Mouse (Mus musculus) 416B (cell line): ENCODE results near the gene Aicda.
"Not testable (repeated sequence)": the region's sequence is repeated elsewhere in the genome, so short reads cannot be mapped to it uniquely, and the experiment has no call there.

Experiments
- DNase-seq: peaks from one replicate; pipeline ENCODE4 v3.0.0; 2011; ENCODE audit warnings: low read depth

The Aicda gene

DNA sequence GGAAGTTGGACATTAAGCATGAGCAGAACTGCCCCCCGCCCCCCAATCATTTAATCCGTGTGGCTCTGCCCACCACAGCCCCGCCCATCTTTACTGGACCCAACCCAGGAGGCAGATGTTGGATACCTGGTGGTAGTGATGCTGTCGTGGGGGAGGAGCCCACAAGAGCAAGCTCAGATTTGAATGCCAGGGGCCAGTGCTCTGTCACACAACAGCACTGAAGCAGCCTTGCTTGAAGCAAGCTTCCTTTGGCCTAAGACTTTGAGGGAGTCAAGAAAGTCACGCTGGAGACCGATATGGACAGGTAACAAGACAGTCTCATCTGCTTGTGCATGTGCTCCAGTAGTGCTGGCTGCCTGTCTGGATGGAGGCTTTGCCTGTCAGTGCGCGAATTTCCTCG, at the start of gene Aicda:
Gene Aicda, plus strand, starts transcription at position 196 of the 400 bp plus-strand sequence.
- no peak for DNase-seq

DNA sequence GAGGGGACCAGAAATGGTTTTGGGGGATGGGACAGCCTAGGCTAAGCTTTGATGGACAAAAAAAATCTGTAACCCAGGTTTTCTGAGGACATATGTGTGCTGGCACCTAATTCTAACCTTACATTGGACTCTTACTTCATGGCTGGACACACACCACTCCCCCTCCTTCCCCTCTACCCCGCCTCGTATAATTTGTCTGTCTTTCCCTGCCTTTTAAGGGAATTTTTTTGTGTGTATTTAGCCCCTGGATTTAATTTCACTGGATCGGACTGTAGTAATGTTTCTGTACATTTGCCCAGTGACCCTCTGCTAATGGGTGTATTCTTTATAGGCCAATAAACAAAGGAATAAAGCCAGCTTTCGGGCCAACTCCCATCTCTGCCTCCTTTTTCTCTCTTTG, 48.6 kb upstream of the Aicda start:
- DNase-seq = no peak

DNA sequence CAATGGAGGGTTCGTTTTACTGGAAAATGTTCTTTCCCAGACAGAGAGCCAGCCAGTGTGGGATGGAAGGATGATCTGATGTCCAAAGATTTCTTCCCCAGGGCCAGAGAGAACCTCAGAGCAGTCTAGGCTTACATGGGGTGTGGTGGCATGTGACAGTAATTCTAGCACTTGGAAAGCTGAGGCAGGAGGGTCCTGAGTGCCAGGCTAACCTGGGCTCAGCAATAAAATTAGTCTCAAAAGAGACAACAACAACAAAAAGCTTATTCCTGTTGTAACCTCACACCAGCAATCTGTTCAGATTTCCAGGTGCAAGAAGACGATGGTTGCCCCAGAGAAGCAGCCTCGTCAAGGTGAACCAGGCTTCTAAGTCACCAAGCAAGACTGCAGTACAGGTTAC, 48.1 kb upstream of the Aicda start, which contains the start of gene Mfap5:
Gene Mfap5, plus strand, starts transcription at position 301 of the 400 bp plus-strand sequence.
- DNase-seq = no peak

DNA sequence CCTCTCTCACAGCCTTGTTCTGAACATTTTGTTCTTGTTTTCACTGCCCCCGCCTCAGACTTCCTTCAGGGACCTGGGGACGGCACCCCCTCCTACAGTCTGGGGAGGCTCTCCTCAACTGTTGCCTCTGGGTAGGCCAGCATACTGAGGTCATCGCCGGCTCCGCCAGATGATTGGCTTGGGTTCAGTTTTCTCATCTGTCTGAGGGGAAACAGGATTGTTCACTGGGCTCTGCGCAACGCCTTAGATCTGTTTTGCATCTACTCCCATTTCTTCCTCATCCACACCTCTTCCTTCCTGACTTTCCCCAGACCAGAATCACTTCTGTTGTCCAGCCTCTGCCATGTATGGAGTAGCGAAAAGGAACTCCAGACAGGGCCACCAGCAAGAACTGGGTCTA, 45.1 kb upstream of the Aicda start:
- DNase-seq = no peak

DNA sequence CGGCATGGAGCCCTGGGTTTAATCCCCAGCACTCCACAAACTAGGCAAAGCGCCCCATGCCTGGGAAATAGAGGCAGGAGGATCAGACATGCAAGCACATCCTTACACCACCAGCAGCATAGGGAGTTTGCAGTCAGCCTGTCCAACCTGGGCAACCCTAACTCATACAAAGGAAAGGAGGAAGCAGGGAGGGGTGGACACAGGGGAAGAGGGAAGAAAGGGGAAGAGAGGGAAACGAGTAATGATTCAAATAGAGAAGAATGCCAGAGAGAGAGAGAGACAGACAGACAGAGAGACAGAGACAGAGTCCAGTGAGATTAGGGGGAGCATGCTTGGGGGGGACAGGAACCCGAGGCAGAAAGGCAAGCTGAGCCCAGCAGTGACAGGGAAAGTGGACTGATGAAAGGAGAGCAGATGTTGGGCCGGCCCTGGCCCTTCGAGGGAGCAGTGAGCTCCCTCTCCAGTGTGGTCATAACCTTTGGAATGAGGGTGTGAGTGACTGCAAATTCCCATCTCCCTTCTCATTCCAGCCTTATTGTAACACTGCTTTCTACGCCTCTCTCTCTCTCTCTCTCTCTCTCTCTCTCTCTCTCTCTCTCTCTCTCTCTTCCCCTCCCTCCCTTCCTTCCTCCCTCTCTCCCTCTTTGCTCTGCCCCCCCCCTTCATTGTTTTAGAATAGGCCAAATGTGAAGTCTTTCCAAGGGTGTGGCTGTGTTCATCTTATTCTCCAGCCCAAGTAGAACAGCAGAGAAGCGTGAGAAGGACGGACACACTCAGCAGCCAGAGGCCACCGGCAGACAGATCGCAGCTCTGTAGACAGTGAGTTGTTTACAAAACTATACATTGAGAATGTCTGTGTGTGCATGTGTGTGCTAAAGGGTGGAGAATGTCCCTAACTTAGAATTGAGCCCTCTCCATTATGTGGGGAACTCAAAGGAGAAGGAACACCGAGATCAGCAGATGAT, 40.4 kb upstream of the Aicda start:
- no peak for DNase-seq

DNA sequence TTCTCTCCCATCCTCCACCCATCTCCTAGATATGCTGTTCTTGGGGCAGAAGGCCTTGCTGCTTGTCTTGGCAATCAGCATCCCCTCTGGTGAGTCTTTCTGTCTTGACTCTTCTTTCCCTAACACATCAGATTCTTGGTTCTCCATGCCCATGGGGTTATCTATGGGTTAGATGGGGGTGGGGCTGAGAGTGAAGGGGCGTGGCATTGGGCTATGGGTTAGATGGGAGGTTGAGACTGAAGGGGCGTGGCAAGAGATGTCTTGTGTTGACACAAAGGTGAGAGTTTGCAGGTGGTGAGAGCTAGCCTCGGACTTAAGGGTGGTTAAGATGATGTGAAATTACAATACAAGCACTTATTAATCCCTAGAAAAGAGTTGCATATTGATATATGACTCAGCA, 39.3 kb upstream of the Aicda start:
- no peak for DNase-seq

DNA sequence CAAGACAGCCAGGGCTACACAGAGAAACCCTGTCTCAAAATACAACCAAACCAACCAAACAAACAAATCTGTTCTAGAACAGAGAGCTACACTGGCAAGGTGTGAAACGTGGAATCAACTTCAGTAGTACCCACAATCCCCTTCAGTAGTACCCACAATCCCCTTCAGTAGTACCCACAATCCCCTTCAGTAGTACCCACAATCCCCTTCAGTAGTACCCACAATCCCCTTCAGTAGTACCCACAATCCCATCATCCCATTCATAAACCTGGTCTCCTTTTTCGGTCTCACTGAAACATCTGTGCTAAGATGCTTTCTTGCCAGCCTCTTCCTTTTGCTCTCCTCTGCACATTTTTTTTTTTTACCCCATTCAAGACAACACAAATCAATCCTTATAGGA, 37.8 kb upstream of the Aicda start:
- DNase-seq = not testable (repeated sequence)

DNA sequence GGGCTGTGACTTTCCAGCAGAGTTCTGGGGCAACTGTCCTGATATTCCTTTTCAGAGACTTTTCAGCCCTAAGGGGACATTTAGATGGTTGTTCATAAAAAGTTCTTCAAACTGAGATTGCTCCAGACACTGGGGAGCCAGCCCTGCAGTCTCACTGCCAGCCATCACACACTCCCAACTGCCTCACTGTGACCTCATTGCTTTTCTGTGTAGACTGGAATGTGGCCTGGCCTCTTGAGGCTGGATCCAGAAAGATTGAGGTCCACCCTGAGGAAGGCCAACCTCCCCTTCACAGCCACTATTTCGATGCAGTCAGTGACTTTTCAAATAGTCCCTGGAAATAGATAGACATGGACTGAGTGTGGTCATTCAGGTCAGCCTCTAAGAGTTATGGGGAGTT, 35.9 kb upstream of the Aicda start:
- DNase-seq = no peak

DNA sequence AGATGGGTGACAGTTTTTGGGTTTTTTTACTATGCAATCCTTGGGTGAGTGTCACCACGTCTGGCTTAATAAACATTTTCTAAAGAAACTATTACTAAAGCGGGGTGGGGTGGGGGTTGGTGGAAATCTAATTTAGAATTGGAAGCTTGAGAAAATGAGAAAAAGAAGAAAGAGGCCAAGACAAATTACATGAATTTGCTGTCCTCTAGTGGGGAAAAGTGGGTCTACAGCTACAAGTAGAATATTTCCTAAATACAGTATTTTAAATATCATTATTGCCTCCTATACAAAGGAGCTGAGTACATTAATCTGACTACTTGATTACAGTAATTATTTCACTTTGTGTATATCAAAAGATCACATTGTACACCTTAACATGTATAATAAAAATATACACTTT, 34.2 kb upstream of the Aicda start:
- DNase-seq = peak; percentile 42

DNA sequence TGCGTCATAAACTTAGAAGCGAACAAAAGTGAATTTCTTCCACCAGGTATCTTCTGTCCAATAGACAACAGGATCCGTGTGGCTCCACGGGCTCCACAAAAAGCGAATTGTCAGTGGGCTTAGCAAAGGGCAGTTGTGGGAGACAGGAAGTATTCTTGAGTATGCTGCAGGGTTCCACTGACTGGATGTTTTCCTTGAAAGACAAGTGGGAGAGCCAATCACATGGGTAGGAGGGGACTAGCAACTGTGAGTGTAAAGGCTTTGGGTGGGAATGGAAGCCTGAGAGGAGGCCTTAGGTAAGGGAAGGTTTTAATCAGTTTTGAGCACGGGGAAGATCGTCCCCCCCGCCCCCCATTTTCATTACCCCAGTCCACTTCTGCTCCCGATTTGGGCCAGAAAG, 31.0 kb upstream of the Aicda start:
- DNase-seq = peak; percentile 33

DNA sequence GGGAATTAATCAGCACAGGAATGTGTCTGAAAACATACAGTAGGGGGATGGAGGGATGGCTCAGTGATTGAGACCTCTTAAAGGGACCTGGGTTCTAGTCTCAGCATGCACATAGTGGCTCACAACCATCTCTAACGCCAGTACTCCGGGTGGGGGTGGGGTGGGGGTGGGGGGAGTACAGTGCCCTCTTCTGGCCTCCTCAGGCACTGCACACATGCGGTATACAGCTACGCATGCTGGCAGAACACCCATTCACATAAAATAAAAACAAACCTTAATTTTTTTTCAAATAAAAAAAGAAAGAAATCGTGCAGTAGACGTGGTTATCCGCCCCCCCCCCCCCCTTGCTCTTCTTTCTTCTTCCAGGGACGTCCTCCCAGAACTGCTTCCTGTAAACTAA, 30.3 kb upstream of the Aicda start:
- no peak for DNase-seq

DNA sequence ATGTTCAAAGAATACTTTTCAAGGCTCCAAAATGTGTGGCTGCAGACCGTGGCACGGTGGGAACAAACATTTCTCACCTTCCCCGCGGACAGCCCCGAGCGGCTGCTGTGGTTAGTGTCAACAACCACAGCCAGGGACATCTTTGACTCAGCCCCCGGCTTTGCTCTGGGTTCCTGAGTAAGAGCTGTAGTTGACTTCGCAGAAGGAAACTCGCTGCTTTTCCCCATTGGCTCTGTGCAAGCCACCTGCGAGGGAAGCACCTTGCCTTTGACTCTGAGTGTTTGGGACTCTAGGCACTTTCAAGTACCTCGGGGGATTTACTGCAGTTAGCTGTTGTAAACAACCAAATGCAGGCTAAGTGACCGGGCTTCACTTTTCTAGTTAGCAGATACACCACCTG, 26.0 kb upstream of the Aicda start:
- DNase-seq = no peak

DNA sequence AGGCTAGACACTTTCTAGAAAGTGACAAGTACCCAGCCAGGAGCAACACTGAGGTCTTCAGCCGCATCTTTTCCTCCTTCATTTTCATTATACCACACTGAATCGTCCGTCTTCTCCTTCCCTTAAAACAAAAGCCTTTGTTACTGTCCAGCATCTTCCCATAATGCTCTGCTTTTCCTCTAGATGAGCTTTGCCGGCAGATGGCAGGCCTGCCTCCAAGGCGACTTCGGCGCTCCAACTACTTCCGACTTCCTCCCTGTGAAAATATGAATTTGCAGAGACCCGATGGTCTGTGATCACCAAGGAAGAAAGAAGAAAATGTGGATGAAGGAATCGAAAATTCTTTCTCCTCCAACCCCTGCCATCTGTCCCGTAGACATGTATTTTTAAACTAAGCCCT, 25.5 kb upstream of the Aicda start:
- DNase-seq = no peak

DNA sequence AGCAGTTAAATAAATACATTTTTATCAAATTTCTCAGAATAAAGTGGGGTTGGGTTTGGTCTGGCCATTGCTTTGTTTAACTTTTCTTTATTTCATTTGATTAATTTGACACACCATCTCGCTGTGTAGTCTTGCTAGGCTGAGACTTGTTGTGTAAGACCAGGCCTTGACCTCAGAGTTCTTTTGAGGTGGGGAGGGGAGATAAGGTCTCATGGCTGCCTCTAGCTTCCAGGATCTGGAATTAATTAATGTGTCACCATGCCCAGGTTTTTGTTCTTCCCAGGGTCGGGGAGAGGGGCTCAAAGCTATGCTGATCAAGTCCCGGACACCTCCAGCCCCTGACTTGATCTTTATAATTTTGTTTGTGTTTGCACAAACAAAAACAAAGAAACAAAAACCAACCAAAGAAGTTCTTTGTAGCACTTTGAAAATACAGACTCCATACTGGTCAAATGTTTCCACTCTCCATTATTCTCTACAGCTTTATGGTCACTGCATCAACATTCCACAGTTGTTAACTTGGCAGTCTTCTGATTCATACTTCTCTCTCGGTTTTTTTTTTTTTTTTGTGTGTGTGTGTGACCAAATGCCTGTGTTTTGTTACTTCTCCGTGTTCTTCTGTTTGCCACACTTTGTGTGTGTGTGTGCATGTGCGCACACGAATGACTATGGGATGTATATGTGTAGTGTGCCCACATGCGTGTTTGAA, 22.0 kb upstream of the Aicda start:
- no peak for DNase-seq

DNA sequence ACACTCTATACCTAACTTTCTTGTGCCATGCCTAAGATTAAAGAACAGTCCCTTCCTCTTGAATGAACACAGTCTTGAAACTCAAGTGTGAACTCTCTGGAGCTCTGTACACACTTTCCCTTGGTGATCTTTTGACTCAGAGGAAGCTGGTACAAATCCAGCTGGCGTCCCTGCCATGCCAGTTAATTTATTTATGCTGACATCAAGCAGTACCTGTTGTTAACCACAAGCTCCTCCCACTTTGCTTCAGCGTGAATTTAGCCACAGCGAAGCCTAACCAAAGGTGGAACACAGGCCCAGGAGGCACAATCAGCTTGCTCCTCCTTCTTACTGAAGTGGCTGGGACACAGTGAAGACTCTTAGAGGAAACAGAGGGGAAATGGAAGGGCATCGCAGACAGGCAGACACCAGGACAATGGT, 20.7 kb upstream of the Aicda start:
- no peak for DNase-seq

DNA sequence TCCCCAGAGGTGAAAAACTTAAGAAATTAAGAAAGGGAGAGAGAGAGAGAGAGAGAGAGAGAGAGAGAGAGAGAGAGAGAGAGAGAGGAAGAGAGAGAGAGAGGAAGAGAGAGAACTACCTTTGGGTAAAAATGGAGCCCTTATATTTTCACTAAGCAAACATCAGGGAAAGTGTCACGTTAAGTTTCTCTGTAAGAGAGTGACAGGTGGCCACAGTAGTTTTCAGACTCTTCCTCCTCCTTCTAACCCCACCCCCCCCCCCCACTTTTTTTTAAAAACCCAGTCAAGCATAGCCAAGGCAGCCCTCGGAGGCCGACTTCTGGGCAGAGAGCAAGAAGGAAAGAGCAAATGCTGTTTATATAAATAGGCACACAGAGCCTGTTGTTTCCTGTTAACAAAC, 19.6 kb upstream of the Aicda start:
- DNase-seq = no peak

DNA sequence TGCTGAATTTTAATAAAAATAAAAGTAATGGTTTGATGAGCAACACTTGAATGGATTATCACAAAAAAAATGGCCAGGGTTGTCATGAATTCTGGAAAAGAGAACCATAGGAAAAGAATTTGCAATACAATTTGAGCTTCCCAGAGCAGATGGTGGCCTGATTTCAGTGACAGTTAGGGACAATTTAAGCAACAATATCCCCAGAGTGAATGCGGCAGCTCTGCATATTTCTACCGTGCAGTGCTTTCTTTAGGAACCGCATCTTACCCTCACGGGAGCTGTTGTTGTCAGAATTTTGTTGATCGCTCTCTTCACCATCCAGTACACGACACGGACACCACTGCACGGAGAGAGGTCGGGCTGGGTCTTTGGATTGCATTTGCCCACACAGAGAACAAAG, 14.0 kb upstream of the Aicda start:
- DNase-seq = no peak

DNA sequence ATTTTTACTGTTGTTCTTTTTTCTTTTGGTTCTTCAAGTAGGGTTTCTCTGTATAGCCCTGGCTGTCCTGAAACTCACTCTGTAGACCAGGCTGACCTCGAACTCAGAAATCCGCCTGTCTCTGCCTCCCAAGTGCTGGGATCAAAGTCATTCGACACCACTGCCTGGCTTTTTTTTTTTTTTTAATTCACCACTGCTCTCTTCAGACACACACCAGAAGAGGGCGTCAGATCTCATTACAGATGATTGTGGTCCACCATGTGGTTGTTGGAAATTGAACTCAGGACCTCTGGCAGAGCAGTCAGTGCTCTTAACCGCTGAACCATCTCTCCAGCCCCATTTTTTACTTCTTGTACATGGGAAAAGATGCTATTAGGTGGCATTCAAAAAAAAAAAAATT, 11.1 kb upstream of the Aicda start:
- not testable (repeated sequence) for DNase-seq

DNA sequence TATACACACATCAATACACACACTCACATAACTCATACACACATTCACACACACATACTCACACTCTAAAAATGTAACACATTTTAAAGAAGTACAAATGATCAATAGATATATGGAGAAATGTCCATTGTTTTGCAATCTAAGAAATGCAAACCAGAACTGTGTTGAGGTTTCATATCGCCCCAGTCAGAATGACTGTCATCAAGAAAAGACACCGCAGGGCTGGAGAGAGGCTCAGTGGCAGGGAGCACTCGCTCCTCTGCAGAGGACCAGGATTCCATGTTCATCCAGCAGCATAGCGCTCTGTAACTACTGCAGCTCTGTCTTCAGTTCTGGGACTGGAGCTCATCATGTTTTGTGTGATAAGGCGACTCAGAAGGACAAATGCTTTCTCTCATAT, 10.0 kb upstream of the Aicda start:
- no peak for DNase-seq

DNA sequence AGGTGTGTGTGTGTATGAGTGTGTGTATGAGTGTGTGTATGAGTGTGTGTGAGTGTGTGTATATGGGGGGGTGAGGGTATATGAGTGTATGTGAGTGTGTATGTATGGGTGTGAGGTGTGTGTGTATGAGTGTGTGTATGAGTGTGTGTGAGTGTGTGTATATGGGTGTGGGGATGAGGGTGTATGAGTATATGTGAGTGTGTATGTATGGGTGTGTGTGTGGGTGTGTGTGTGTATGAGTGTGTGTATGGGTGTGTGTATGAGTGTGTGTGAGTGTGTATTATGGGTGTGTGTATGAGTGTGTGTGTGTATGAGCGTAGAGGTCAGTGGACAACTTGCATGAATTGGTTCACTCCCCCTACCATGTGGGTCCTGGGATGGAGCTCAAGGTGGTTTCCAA, 8.9 kb upstream of the Aicda start:
- DNase-seq = no peak

DNA sequence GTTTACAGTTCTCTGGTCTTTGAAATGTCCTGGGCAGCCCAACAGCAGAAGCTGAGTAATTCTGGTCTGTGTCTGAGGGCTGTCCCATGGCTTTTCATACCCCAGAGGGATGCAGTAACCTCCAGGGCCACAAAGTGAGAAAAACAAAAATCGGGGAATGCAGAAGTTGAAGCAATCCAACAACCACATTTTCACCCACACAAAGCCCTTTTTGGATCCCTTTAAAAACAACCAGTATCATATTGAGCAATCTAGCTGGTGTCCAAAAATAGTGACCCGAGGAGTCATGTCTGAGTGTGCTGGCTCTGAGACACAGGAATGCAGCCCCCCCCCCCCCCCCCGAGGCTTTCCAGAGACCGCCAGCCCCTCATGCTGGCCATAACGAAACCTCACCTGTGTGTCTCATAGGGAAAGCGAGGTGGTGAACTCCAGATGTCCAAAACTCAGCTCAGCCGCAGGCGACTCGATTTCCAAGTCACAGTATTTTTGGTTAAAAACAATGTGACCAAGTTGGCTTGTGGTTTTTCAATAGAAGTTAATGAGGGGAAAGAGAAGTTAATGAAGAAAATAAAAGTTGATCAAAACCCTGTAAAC, 8.2 kb upstream of the Aicda start:
- DNase-seq = no peak

DNA sequence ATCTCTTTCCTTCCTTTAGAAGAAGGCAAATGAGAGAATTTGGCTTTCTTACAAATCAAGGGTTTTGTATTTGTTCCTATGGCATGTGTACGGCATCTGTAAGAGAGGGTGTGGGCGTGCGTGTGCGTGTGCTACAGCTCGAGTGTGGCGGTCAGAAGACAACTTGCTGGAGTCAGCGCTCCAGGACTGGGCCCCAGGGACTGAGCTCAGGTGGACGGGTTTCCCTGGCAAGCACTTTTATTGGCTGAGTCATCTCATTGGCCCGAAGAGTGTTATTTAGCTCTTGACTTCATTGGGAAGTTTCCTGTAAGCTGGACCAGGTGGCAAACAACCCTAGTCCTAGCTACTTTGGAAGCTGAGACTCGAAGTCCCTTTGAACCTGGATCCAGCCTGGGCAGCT, 7.7 kb upstream of the Aicda start:
- DNase-seq = no peak

DNA sequence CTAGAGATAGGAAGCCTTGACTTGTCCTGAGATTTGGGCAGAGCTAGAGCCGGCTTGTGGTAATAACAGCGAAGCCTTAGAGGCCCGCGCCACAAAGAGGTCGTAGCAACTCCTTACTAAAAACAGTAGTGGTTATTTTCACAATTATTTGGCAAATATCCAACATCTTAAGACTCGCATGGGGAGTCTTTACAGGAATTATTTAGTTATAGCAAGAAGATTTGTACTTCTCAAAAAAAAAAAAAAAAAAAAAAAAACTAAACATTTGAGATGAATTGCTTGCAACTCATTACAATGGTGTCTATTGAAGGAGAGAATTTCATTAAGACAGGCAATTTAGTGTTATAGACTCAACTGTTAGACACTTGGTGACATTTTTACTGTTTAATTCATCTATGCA, 501 bp downstream of the Aicda start:
- no peak for DNase-seq
